Mouse (Mus musculus) testis, adult 2 months (tissue): ENCODE data around the gene March7.

Experiments
- CTCF ChIP-seq: fragments of 200-500 bp; IDR thresholded peaks from 2 replicates; pipeline ENCODE4 v1.5.1; 2012; ENCODE audit warnings: low read depth, mild to moderate bottlenecking, inconsistent platforms, low read length, moderate library complexity; ENCODE audit not compliant: control insufficient read depth, insufficient read depth, insufficient replicate concordance
- POLR2A ChIP-seq: fragments of 200-500 bp; IDR thresholded peaks from 2 replicates; pipeline ENCODE4 v1.6.1; 2012; ENCODE audit warnings: low read depth, mild to moderate bottlenecking, inconsistent platforms, low read length, moderate library complexity; ENCODE audit not compliant: control insufficient read depth

- no peak for TF ChIP-seq CTCF
- no peak for TF ChIP-seq POLR2A
Measured at GRCm38 (mm10) chr2:60166878-60167277, 42.8 kb upstream of the March7 start.
